Mouse (Mus musculus): Measurements from ENCODE around the gene Fat2. TPM values are rescaled to one million over a fixed set of nuclear protein-coding genes. Genes with fewer than 3 reads are reported as not detected.

The Fat2 gene
- polyA plus RNA-seq, 1 experiment from 2014 or later: 0.03 TPM

DNA sequence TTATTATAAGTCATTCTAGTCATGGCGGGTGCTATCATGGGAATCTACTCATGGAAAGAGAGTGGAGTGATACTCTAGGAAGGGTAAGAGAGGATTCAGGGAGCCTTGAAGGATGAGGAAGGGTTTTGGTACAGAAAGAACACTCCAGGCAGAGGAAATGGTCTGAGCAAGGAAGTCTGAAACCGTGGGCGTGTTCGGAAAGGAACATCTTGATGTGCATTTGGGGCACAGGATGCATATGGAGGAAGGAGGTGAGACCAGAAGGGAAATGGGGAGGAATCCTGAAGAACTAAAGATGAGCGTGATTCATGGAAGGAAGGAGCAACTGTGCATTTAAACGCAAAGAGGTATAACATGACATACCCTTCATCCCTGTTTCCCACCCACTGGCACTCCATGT is 67.8 kb downstream of the Fat2 start:
- Histone ChIP-seq H3K27me3 (ENCODE audit: control insufficient read depth, insufficient read depth, low read length) (no peaks in the 10 kb centered on the region), H3K4me1 (ENCODE audit: control insufficient read depth, insufficient read depth, low read length) (no peaks in the 10 kb centered on the region), H3K36me3 (ENCODE audit: control insufficient read depth, insufficient read depth, low read length) (no peaks in the 10 kb centered on the region), H3K9me3 (ENCODE audit: control insufficient read depth, low read length) (no peaks in the 10 kb centered on the region), H3K4me2 (no peak overlapping the region), H3K4me3 (ENCODE audit: low read depth, low read length) (no peak overlapping the region), H3K27ac (ENCODE audit: low read depth, low read length) (no peak overlapping the region), H3K9ac (ENCODE audit: low read length) (no peak overlapping the region)
- WGBS: 87% methylated on average over 6 of the region's 6 CpGs
- no peak for DNase-seq (ENCODE audit: low spot score, missing footprints)
- no peak for ATAC-seq (ENCODE audit: low FRiP score)

DNA sequence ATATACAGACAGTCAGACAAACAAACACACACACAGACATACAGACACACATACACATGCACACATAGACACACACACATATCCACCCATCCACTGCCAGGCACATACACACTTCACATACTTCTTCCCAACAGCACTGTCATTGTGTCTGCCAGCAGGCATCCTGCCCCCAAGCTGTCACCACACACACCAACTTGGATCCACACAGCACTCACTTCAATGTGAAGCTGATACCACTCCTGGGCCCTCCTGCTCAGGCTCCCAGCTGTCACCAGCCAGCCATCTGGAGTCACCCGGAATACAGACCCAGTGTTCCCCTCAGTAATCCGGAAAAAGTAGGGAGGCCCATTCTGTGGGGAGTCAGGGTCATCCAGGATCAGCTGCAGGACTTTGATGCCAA is 70.7 kb downstream of the Fat2 start:
- no peak overlapping the region for H3K4me2 ChIP-seq
- H3K4me3 ChIP-seq (ENCODE audit: low read depth, low read length): no peak overlapping the region
- no peak overlapping the region for H3K27ac ChIP-seq (ENCODE audit: low read depth, low read length)
- H3K9me3 ChIP-seq (ENCODE audit: control insufficient read depth, low read length): no peaks in the 10 kb centered on the region
- no peaks in the 10 kb centered on the region for H3K36me3 ChIP-seq (ENCODE audit: control insufficient read depth, insufficient read depth, low read length)
- WGBS: 54% methylated on average over 2 of the region's 2 CpGs
- ATAC-seq (ENCODE audit: low FRiP score): no peak
- DNase-seq (ENCODE audit: low spot score, missing footprints): no peak
- H3K27me3 ChIP-seq (ENCODE audit: control insufficient read depth, insufficient read depth, low read length): no peaks in the 10 kb centered on the region
- H3K9ac ChIP-seq (ENCODE audit: low read length): no peak overlapping the region
- H3K4me1 ChIP-seq (ENCODE audit: control insufficient read depth, insufficient read depth, low read length): no peaks in the 10 kb centered on the region

DNA sequence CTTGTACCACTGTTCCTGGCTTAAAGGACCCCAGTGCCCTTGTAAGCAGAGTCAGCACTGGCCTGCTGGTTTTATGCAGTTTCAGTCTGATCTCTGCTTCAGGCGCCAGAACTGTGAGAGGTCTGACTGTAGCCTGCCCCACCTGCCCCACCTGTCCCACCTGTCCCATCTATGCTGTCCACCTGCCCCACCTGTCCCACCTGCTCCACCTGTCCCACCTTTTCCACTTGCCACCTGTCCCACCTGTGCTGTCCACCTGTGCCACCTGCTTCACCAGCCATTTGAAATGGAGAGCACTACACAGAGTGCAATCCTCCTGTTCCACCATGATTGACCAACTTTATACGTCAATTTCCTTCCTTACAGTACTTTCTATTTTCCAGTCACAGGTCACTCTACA is 72.0 kb downstream of the Fat2 start:
- H3K27me3 ChIP-seq (ENCODE audit: control insufficient read depth, insufficient read depth, low read length): no peaks in the 10 kb centered on the region
- H3K9me3 ChIP-seq (ENCODE audit: control insufficient read depth, low read length): no peaks in the 10 kb centered on the region
- DNase-seq (ENCODE audit: low spot score, missing footprints) (no peak), ATAC-seq (ENCODE audit: low FRiP score) (no peak)
- H3K9ac ChIP-seq (ENCODE audit: low read length): no peak overlapping the region
- H3K4me2 ChIP-seq: no peak overlapping the region
- H3K4me3 ChIP-seq (ENCODE audit: low read depth, low read length): no peak overlapping the region
- H3K36me3 ChIP-seq (ENCODE audit: control insufficient read depth, insufficient read depth, low read length): no peaks in the 10 kb centered on the region
- no peak overlapping the region for H3K27ac ChIP-seq (ENCODE audit: low read depth, low read length)
- no peaks in the 10 kb centered on the region for H3K4me1 ChIP-seq (ENCODE audit: control insufficient read depth, insufficient read depth, low read length)
- 91% methylated on average over 2 of the region's 2 CpGs for WGBS

DNA sequence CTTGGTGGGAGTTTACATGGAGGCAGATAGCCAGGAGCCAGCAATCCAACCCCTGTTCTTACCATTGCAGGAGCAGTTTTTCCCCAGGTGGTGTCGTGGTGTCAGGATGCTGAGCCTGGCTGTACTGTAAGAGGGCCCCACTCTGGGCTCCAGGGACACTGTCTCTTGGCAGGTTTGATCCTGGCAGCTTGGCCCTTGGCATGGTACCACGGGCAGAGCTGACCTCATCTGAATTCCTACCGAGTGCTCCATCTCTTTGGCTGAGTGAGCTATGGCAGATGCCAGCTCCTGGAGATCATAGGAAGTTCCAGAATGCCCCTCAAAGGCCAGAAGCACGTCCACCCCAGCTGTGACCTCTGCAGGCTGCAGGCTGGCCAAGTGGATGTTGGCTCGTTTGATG is 74.4 kb downstream of the Fat2 start:
- Histone ChIP-seq H3K4me3 (ENCODE audit: low read depth, low read length) (no peak overlapping the region), H3K4me1 (ENCODE audit: control insufficient read depth, insufficient read depth, low read length) (no peaks in the 10 kb centered on the region), H3K4me2 (no peak overlapping the region), H3K9ac (ENCODE audit: low read length) (no peak overlapping the region), H3K36me3 (ENCODE audit: control insufficient read depth, insufficient read depth, low read length) (no peaks in the 10 kb centered on the region), H3K27ac (ENCODE audit: low read depth, low read length) (no peak overlapping the region), H3K27me3 (ENCODE audit: control insufficient read depth, insufficient read depth, low read length) (no peaks in the 10 kb centered on the region), H3K9me3 (ENCODE audit: control insufficient read depth, low read length) (no peaks in the 10 kb centered on the region)
- no peak for DNase-seq (ENCODE audit: low spot score, missing footprints)
- 82% methylated on average over 5 of the region's 5 CpGs for WGBS
- ATAC-seq (ENCODE audit: low FRiP score): no peak

DNA sequence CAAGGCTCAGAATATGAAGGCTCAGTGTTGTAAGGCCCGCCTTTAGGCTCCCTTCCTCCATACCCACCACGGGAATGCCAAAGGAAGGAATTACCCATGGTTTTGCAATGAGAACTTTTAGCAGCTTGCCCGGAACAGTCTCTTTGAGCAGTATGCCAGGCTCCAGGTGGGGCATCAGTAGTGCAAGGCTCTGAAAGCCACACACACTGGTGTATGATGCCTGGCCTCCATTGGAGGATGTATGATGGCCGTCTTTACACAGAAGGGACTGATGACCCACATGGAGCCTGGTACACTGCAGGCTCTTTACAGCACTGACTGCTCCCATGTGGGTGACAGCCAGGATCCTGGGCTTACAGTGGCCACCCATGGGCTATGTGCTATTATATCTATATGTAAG is 75.3 kb downstream of the Fat2 start:
- Histone ChIP-seq H3K9me3 (ENCODE audit: control insufficient read depth, low read length) (no peaks in the 10 kb centered on the region), H3K4me2 (no peak overlapping the region), H3K9ac (ENCODE audit: low read length) (no peak overlapping the region), H3K4me1 (ENCODE audit: control insufficient read depth, insufficient read depth, low read length) (no peaks in the 10 kb centered on the region), H3K27me3 (ENCODE audit: control insufficient read depth, insufficient read depth, low read length) (no peaks in the 10 kb centered on the region), H3K4me3 (ENCODE audit: low read depth, low read length) (no peak overlapping the region), H3K36me3 (ENCODE audit: control insufficient read depth, insufficient read depth, low read length) (no peaks in the 10 kb centered on the region), H3K27ac (ENCODE audit: low read depth, low read length) (no peak overlapping the region)
- ATAC-seq (ENCODE audit: low FRiP score) (no peak), DNase-seq (ENCODE audit: low spot score, missing footprints) (no peak)
- 91% methylated on average over 4 of the region's 4 CpGs for WGBS

DNA sequence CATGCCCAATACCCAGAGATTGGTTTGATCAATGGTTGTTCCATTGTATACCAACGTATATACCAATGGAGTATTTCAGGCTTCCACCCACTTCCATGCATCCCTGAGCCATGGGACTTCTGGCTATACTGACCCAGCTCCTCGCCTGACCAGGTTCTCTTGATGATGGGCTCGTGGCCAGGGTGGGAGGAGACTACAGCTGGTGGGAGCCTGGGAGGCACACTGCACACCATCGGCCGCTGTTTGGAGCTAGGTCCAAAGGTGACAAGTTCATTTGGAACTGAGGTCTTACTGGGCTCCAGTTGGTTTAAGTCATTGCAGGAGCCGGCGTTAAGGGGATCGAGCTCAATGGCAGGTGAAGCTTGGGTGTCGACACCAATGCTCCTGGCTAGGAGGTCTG is 83.0 kb downstream of the Fat2 start:
- Histone ChIP-seq H3K36me3 (ENCODE audit: control insufficient read depth, insufficient read depth, low read length) (no peaks in the 10 kb centered on the region), H3K4me3 (ENCODE audit: low read depth, low read length) (no peak overlapping the region), H3K27me3 (ENCODE audit: control insufficient read depth, insufficient read depth, low read length) (no peaks in the 10 kb centered on the region), H3K4me2 (no peak overlapping the region), H3K9ac (ENCODE audit: low read length) (no peak overlapping the region), H3K4me1 (ENCODE audit: control insufficient read depth, insufficient read depth, low read length) (no peaks in the 10 kb centered on the region), H3K9me3 (ENCODE audit: control insufficient read depth, low read length) (no peaks in the 10 kb centered on the region), H3K27ac (ENCODE audit: low read depth, low read length) (no peak overlapping the region)
- DNase-seq (ENCODE audit: low spot score, missing footprints): no peak
- WGBS: 87% methylated on average over 9 of the region's 9 CpGs
- ATAC-seq (ENCODE audit: low FRiP score): no peak

DNA sequence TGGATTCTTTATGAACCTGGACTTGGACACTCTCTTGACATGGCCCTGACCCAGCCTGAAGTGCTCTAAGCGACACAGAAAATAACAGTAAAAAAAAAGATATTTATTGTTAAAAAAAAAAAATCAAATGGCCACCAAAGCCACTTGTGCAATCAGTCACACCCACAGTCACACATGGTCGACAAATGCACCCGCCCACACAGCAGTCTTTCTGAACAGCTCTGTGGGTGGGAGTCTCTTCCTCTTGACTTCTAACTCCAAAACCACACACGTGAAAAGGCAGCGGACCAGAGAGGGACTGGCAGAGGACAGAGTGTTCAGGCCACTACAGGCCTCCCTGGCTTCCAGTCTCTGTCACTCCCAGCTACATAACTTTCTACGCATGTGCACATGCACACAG is 85.8 kb downstream of the Fat2 start:
- Histone ChIP-seq H3K27ac (ENCODE audit: low read depth, low read length) (no peak overlapping the region), H3K4me3 (ENCODE audit: low read depth, low read length) (no peak overlapping the region), H3K9me3 (ENCODE audit: control insufficient read depth, low read length) (no peaks in the 10 kb centered on the region), H3K4me1 (ENCODE audit: control insufficient read depth, insufficient read depth, low read length) (no peaks in the 10 kb centered on the region), H3K9ac (ENCODE audit: low read length) (no peak overlapping the region), H3K4me2 (no peak overlapping the region), H3K36me3 (ENCODE audit: control insufficient read depth, insufficient read depth, low read length) (no peaks in the 10 kb centered on the region), H3K27me3 (ENCODE audit: control insufficient read depth, insufficient read depth, low read length) (no peaks in the 10 kb centered on the region)
- no peak for DNase-seq (ENCODE audit: low spot score, missing footprints)
- no peak for ATAC-seq (ENCODE audit: low FRiP score)
- WGBS: 83% methylated on average over 6 of the region's 6 CpGs

DNA sequence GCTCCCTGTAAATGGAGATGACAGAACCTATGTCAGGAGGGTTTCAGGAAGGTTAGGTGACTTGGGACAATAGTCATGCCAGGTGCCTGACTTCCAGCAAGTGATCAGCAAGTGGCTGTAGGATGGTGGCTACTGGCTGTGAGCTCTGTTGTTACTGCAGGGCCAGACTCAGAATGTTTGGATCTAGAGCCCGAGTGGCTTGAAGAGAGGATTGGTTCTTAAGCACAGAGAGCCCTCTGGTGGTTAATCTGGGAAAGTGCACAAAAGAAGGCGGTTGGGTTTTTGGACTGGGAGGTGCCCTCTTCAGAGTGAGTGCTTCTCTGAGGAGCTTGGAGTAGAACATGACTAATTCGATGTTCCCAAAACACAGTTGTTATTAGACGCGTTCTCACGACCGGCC is 95.8 kb downstream of the Fat2 start:
- Histone ChIP-seq H3K36me3 (ENCODE audit: control insufficient read depth, insufficient read depth, low read length) (no peaks in the 10 kb centered on the region), H3K27me3 (ENCODE audit: control insufficient read depth, insufficient read depth, low read length) (no peaks in the 10 kb centered on the region), H3K4me2 (no peak overlapping the region), H3K9me3 (ENCODE audit: control insufficient read depth, low read length) (no peaks in the 10 kb centered on the region), H3K4me1 (ENCODE audit: control insufficient read depth, insufficient read depth, low read length) (no peaks in the 10 kb centered on the region), H3K9ac (ENCODE audit: low read length) (no peak overlapping the region), H3K27ac (ENCODE audit: low read depth, low read length) (no peak overlapping the region), H3K4me3 (ENCODE audit: low read depth, low read length) (no peak overlapping the region)
- ATAC-seq (ENCODE audit: low FRiP score) (no peak), DNase-seq (ENCODE audit: low spot score, missing footprints) (peak; percentile 94)
- WGBS: 68% methylated on average over 7 of the region's 7 CpGs

DNA sequence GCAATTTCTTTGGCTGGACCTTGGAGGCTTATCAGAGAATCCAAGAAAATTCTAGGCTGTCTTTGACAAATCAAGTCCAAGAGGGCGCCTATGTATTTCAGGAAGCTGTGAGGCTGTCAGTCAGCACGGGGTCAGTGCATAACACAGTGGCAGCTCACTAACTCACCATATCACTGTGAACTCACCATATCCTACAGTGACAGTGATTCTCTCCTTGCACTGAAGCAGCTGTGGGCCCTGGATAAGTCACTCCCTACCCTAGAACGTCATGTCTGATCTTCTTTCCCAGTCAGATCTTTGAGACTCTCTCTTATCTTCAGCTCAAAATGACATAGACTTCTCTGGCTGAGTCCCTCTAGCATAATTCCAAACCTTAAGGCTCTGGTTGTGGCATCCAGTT is 96.9 kb downstream of the Fat2 start:
- no peak for ATAC-seq (ENCODE audit: low FRiP score)

DNA sequence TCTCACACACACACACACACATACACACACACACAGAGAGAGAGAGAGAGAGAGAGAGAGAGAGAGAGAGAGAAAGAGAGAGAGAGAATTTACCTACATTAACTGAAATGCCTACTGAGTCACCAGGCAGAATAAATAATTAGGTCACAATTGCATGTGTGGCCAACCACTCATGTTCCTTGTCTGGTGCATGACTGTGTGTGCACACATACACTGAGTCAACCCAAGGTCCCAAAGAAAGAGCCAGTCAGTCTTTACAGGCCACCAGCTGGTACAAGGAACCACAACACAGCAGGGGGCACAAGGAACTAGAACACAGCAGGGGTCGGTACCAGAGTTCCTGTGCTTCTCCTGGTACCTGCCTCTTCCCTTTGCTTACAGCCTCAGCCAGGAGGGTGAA is 99.5 kb downstream of the Fat2 start:
- Histone ChIP-seq H3K27ac (ENCODE audit: low read depth, low read length) (no peak overlapping the region), H3K4me3 (ENCODE audit: low read depth, low read length) (no peak overlapping the region), H3K4me1 (ENCODE audit: control insufficient read depth, insufficient read depth, low read length) (no peaks in the 10 kb centered on the region), H3K4me2 (no peak overlapping the region), H3K27me3 (ENCODE audit: control insufficient read depth, insufficient read depth, low read length) (no peaks in the 10 kb centered on the region), H3K9me3 (ENCODE audit: control insufficient read depth, low read length) (no peaks in the 10 kb centered on the region), H3K36me3 (ENCODE audit: control insufficient read depth, insufficient read depth, low read length) (no peaks in the 10 kb centered on the region), H3K9ac (ENCODE audit: low read length) (no peak overlapping the region)
- ATAC-seq (ENCODE audit: low FRiP score): no peak
- DNase-seq (ENCODE audit: low spot score, missing footprints): no peak
- 80% methylated on average over 1 of the region's 1 CpGs for WGBS

More for the DNA sequence above, 96.9 kb downstream of the Fat2 start:
- Histone ChIP-seq H3K36me3 (ENCODE audit: control insufficient read depth, insufficient read depth, low read length) (no peaks in the 10 kb centered on the region), H3K4me1 (ENCODE audit: control insufficient read depth, insufficient read depth, low read length) (no peaks in the 10 kb centered on the region), H3K9me3 (ENCODE audit: control insufficient read depth, low read length) (no peaks in the 10 kb centered on the region), H3K9ac (ENCODE audit: low read length) (no peak overlapping the region), H3K27me3 (ENCODE audit: control insufficient read depth, insufficient read depth, low read length) (no peaks in the 10 kb centered on the region), H3K27ac (ENCODE audit: low read depth, low read length) (no peak overlapping the region), H3K4me2 (no peak overlapping the region), H3K4me3 (ENCODE audit: low read depth, low read length) (no peak overlapping the region)
- no peak for DNase-seq (ENCODE audit: low spot score, missing footprints)
- WGBS: 66% methylated on average over 3 of the region's 3 CpGs

All from midbrain, embryonic 11.5 days (tissue).